Mouse (Mus musculus) gonadal fat pad, adult 2 months (tissue): ENCODE results near the gene Limk2. TPM values are rescaled to one million over a fixed set of nuclear protein-coding genes. Genes with fewer than 3 reads are reported as not detected.

Experiments
- DNase-seq: peaks from one replicate; pipeline ENCODE4 v3.0.0-alpha.2; 2012; ENCODE audit warnings: low read depth
- polyA plus RNA-seq: library from polyadenylated mRNA; depleted of rRNA; stranded (reverse); fragments of >200 nt; gene quantifications from 2 replicates; pipeline ENCODE4 v1.2.3, GENCODE M21; 2012

The Limk2 gene
- polyA plus RNA-seq, 1 experiment, result 75.6 TPM

GRCm38 (mm10) chr11:3412111-3412510 is 3.1 kb upstream of the Limk2 start:
- DNase-seq, result no peak

GRCm38 (mm10) chr11:3408131-3408996 is 625 bp downstream of the Limk2 start:
- DNase-seq, result no peak

- DNase-seq, result no peak
These were observed 4.5 kb downstream of the Limk2 start for GRCm38 (mm10) chr11:3404287-3405047.

- no peak for DNase-seq
These were observed 6.0 kb downstream of the Limk2 start for GRCm38 (mm10) chr11:3403024-3403423.

GRCm38 (mm10) chr11:3398318-3398717 is 10.7 kb downstream of the Limk2 start:
- no peak for DNase-seq

GRCm38 (mm10) chr11:3396562-3396961 is 12.4 kb downstream of the Limk2 start:
- no peak for DNase-seq

- no peak for DNase-seq
These were observed 12.9 kb downstream of the Limk2 start for GRCm38 (mm10) chr11:3396091-3396490.

GRCm38 (mm10) chr11:3394520-3394919 is 14.5 kb downstream of the Limk2 start:
- no peak for DNase-seq

GRCm38 (mm10) chr11:3392526-3392925 is 16.5 kb downstream of the Limk2 start:
- no peak for DNase-seq

- no peak for DNase-seq
These were observed 18.2 kb downstream of the Limk2 start for GRCm38 (mm10) chr11:3390789-3391188.

- DNase-seq, result no peak
These were observed 19.0 kb downstream of the Limk2 start for GRCm38 (mm10) chr11:3389996-3390395.

- DNase-seq, result no peak
These were observed 21.4 kb downstream of the Limk2 start for GRCm38 (mm10) chr11:3387482-3388196.

- no peak for DNase-seq
These were observed 22.0 kb downstream of the Limk2 start for GRCm38 (mm10) chr11:3386941-3387368.

- no peak for DNase-seq
These were observed 26.1 kb downstream of the Limk2 start for GRCm38 (mm10) chr11:3382602-3383594.

- no peak for DNase-seq
These were observed 27.7 kb downstream of the Limk2 start for GRCm38 (mm10) chr11:3381148-3381814.

GRCm38 (mm10) chr11:3379427-3379826 is 29.6 kb downstream of the Limk2 start:
- no peak for DNase-seq

- no peak for DNase-seq
These were observed 34.2 kb downstream of the Limk2 start for GRCm38 (mm10) chr11:3374741-3375140.

GRCm38 (mm10) chr11:3374293-3374645 is 34.7 kb downstream of the Limk2 start:
- DNase-seq, result no peak

GRCm38 (mm10) chr11:3373591-3374292 is 35.2 kb downstream of the Limk2 start:
- no peak for DNase-seq
